Mouse (Mus musculus): ENCODE measurements around the gene Gm7694.

GRCm38 (mm10) chr1:170299496-170299895 is 6.6 kb downstream of the Gm7694 start:
- TF ChIP-seq GATA1 (IDR thresholded peaks at IDR 0.05; ENCODE audit: borderline replicate concordance, low read length) (no peak), FLI1 (IDR thresholded peaks at IDR 0.05; ENCODE audit: low read length) (no peak)
